13 mouse cellular contexts compared by ENCODE assay signal in the genomic region with DNA sequence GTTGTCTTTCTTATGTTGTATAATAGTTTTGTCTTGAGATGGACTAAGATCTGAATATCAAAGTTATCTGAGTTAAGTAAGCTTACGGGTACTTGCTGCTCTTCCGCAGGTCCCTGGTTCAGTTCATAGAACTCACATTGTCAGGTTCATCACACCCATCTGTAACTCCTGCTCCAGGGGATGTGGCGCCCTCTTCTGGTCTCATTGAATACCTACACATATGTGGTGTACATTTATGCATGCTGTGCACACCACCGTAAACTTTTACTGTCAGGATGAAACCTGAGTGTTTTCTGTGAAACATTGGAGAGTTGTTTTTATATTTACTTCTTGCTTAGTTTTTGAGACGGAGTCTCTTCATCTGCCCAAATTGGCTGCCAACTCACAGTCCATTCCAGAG. TPM values are rescaled to one million over a fixed set of nuclear protein-coding genes. Genes with fewer than 3 reads are reported as not detected.
DNase-seq lines count a peak whose midpoint lies in the region; ATAC-seq and TF ChIP-seq lines count a peak whose summit lies in the region.
"Had no signal": no experiment of that assay in that cellular context is flagged by ENCODE, and none has a peak within 500 bp of the region (broad histone marks: within the 10 kb centered on the region; RNA-seq: fewer than 3 reads in every experiment).

No protein-coding gene starts in this region.

- TF ChIP-seq EP300 in liver, postnatal 0 days (IDR thresholded peaks at IDR 0.05; ENCODE audit: low read depth) = no peak

- H3K4me2 ChIP-seq in liver, postnatal 0 days (ENCODE audit: low read depth, low read length) = no peak overlapping the region
- H3K4me2 ChIP-seq: heart, embryonic 13.5 days; lung, embryonic 15.5 days; midbrain, embryonic 15.5 days had no signal

- no peaks in the 10 kb centered on the region for H3K27me3 ChIP-seq in G1E (ENCODE audit: insufficient read depth, low read length)
- no peaks in the 10 kb centered on the region for H3K27me3 ChIP-seq in liver, postnatal 0 days (ENCODE audit: insufficient read depth, low read length)
- H3K27me3 ChIP-seq: heart, embryonic 13.5 days; lung, embryonic 15.5 days; midbrain, embryonic 15.5 days had no signal

- peak; percentile 48 for DNase-seq in adrenal gland, postnatal 14 days
- no peak for DNase-seq in adrenal gland, postnatal 36 days
- no peak for DNase-seq in left cerebral cortex, adult 2 months (ENCODE audit: extremely low spot score in 1 of 2, low spot score in 2 of 2)
- DNase-seq in left cerebral cortex, postnatal 10 days (ENCODE audit: extremely low spot score in 1 of 2, low spot score in 2 of 2) = no peak
- DNase-seq in G1E (ENCODE audit: low spot score) (no peak), adipocyte (ENCODE audit: low spot score) (no peak)
- DNase-seq in liver, postnatal 0 days = no peak
- DNase-seq: kidney, adult 8-10 months had no signal

- H3K9me3 ChIP-seq in G1E (replicated peaks) = peaks cover 5% of the 10 kb centered on the region; the same call in 1 of the 2 replicates
- H3K9me3 ChIP-seq in liver, postnatal 0 days (ENCODE audit: low read length) = no peaks in the 10 kb centered on the region
- H3K9me3 ChIP-seq: heart, embryonic 13.5 days; lung, embryonic 15.5 days; midbrain, embryonic 15.5 days had no signal

- H3K4me3 ChIP-seq in left cerebral cortex, adult 2 months = no peak overlapping the region
- H3K4me3 ChIP-seq in G1E (ENCODE audit: low read depth, low read length) = no peak overlapping the region
- no peak overlapping the region for H3K4me3 ChIP-seq in liver, postnatal 0 days (ENCODE audit: low read depth, low read length)
- H3K4me3 ChIP-seq: heart, embryonic 13.5 days; lung, embryonic 15.5 days; midbrain, embryonic 15.5 days had no signal

- no peak overlapping the region for H3K9ac ChIP-seq in liver, postnatal 0 days (replicated peaks)
- H3K9ac ChIP-seq: heart, embryonic 13.5 days; lung, embryonic 15.5 days; midbrain, embryonic 15.5 days had no signal

- intact Hi-C loops in left cerebral cortex, adult 2 months (cut with DNase I) = no loop called here
- intact Hi-C loops in left cerebral cortex, postnatal 10 days (cut with DNase I) = no loop called here

- 97% methylated on average over 5 of the region's 5 CpGs for WGBS in liver, postnatal 0 days (ENCODE audit: insufficient replicate concordance)

- H3K36me3 ChIP-seq in G1E (replicated peaks) = peaks cover 87% of the 10 kb centered on the region
- peaks cover 75% of the 10 kb centered on the region for H3K36me3 ChIP-seq in liver, postnatal 0 days (replicated peaks; ENCODE audit: insufficient read depth, low read length)

- peaks cover 10% of the 10 kb centered on the region; the same call in 1 of the 2 replicates for H3K4me1 ChIP-seq in G1E (ENCODE audit: insufficient read depth, low read depth, low read length)
- H3K4me1 ChIP-seq in liver, postnatal 0 days (ENCODE audit: insufficient read depth) = no peaks in the 10 kb centered on the region; the same call in 1 of the 2 replicates
- H3K4me1 ChIP-seq: lung, embryonic 15.5 days; midbrain, embryonic 15.5 days had no signal

- TF ChIP-seq CTCF in left cerebral cortex, adult 2 months (IDR thresholded peaks at IDR 0.05) = peak; percentile 39
- 0 out of 2 replicates have a peak, but pooled peaks have one; percentile 11 for TF ChIP-seq CTCF in G1E (IDR thresholded peaks at IDR 0.05; ENCODE audit: low read depth, low read length)
- peak; percentile 56 for TF ChIP-seq CTCF in liver, postnatal 0 days (IDR thresholded peaks at IDR 0.05; ENCODE audit: low read depth)

- no peak for ATAC-seq in G1E (ENCODE audit: extremely low read depth, insufficient number of reproducible peaks, low FRiP score, poor library complexity, severe bottlenecking)
- no peak for ATAC-seq in liver, postnatal 0 days
- ATAC-seq in frontal cortex, adult (ENCODE audit: low TSS enrichment) = no peak
- ATAC-seq: forebrain, embryonic 14.5 days; midbrain, embryonic 15.5 days had no signal

- H3K27ac ChIP-seq in left cerebral cortex, adult 2 months = no peak overlapping the region
- H3K27ac ChIP-seq in liver, postnatal 0 days (ENCODE audit: low read depth) = no peak overlapping the region
- H3K27ac ChIP-seq: heart, embryonic 13.5 days; lung, embryonic 15.5 days; midbrain, embryonic 15.5 days had no signal

RNA-seq across cellular contexts. Expression of gene Dpp8, which starts 9.2 kb away (rescaled TPM):
- total RNA-seq in adrenal gland, postnatal 14 days (2021) = 86.9 and 89.5 TPM in 2 replicates
- 100 to 1,000 TPM in 1 of 2 experiments, 10 to 100 TPM in 1; 88.0 to 104 TPM for total RNA-seq in adrenal gland, postnatal 36 days (2021)
- 100 to 1,000 TPM; 166 to 172 TPM for total RNA-seq in left cerebral cortex, adult 2 months (2021)
- 100 to 1,000 TPM; 128 to 131 TPM for total RNA-seq in left cerebral cortex, postnatal 10 days (2021)
- total RNA-seq in G1E (2014; fragmentation: Nextera tagmentation) (137 and 145 TPM in 2 replicates), G1E (2017) (125 and 133 TPM in 2 replicates)
- 11.6 and 13.6 TPM in 2 replicates for polyA plus RNA-seq in G1E (2012)
- 9.2 and 10.6 TPM in 2 replicates for polyA plus RNA-seq in liver, postnatal 0 days (2015; fragmentation: Nextera tagmentation; extraction: Ambion mirVana)

RNA-seq across cellular contexts. Expression of gene Hacd3, which starts 19.9 kb away (rescaled TPM):
- 179 and 191 TPM in 2 replicates for total RNA-seq in adrenal gland, postnatal 14 days (2021)
- total RNA-seq in adrenal gland, postnatal 36 days (2021) = 100 to 1,000 TPM; 251 to 350 TPM
- 100 to 1,000 TPM; 148 to 158 TPM for total RNA-seq in left cerebral cortex, adult 2 months (2021)
- total RNA-seq in left cerebral cortex, postnatal 10 days (2021) = 100 to 1,000 TPM; 158 to 170 TPM
- 22.0 and 22.3 TPM in 2 replicates for total RNA-seq in G1E (2014; fragmentation: Nextera tagmentation)
- 48.1 and 49.0 TPM in 2 replicates for total RNA-seq in G1E (2017)
- 3.0 and 3.3 TPM in 2 replicates for polyA plus RNA-seq in G1E (2012)
- polyA plus RNA-seq in liver, postnatal 0 days (2015; fragmentation: Nextera tagmentation; extraction: Ambion mirVana) = 98.6 and 108 TPM in 2 replicates

RNA-seq across cellular contexts. Expression of gene Igdcc4, which starts 59.9 kb away (rescaled TPM):
- 18.3 and 23.2 TPM in 2 replicates for total RNA-seq in adrenal gland, postnatal 14 days (2021)
- 10 to 100 TPM; 31.8 to 32.6 TPM for total RNA-seq in adrenal gland, postnatal 36 days (2021)
- 10 to 100 TPM; 31.8 to 33.7 TPM for total RNA-seq in left cerebral cortex, adult 2 months (2021)
- 10 to 100 TPM; 25.5 to 29.2 TPM for total RNA-seq in left cerebral cortex, postnatal 10 days (2021)
- total RNA-seq in G1E (2014; fragmentation: Nextera tagmentation) = not detected in 2 replicates
- total RNA-seq in G1E (2017) = 0.17 and 0.22 TPM in 2 replicates
- polyA plus RNA-seq in G1E (2012) = not detected in 2 replicates
- polyA plus RNA-seq in liver, postnatal 0 days (2015; fragmentation: Nextera tagmentation; extraction: Ambion mirVana) = 5.8 and 6.0 TPM in 2 replicates

Comparison
In these comparisons a context has a peak if more than half of its experiments do, and no peak if none do; other contexts are left out.
1. RNA of gene Igdcc4, which starts 59.9 kb away (total RNA-seq): 31.8 to 33.7 TPM in left cerebral cortex, adult 2 months, 31.8 to 32.6 TPM in adrenal gland, postnatal 36 days, 25.5 to 29.2 TPM in left cerebral cortex, postnatal 10 days and 18.3 to 23.2 TPM in adrenal gland, postnatal 14 days; 0.17 to 0.22 TPM in G1E; every median in the first group is over 10 times any median in the second.
2. Peak in every context shown above with its lines, with median percentiles within 50 percentile points of each other: CTCF ChIP-seq.